Mouse (Mus musculus) T-cell, adult 2 months (primary cell): ENCODE data around the gene Fsip1.

Experiments
- DNase-seq: peaks from one replicate; pipeline ENCODE4 v3.0.0; 2022; ENCODE audit warnings: low spot score

The Fsip1 gene

DNA sequence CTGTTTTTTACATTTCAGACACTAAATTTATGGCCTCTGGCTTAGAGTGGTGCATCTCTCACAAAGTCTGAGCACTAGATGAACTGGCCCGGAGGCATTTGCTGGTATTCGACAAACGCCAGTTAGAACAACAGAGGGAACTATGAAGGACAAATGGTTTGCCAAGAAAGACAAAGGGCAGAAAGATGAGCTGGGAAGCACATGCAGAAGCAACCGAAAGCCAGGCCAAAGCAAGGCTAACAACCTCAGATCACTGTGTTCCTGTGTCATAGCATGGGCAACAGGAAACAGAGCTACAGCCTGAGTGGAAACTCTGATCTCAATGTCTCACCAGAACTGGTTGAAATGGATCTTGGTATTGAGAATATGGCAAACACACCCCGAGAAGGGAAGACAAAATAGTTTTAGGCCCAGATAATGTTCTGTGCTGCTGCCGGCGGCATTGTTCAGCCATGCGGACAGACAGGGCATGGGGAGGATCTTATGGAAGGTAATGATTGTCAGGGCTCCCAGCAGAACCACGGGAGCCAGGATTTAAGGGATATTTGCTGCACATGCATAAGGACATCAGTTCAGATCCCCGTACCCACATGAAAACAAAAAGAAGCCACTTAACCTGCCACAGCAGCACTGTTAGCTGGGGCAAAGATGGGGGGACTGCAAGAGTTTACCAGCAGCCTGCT is 169.6 kb downstream of the Fsip1 start:
- no peak for DNase-seq

DNA sequence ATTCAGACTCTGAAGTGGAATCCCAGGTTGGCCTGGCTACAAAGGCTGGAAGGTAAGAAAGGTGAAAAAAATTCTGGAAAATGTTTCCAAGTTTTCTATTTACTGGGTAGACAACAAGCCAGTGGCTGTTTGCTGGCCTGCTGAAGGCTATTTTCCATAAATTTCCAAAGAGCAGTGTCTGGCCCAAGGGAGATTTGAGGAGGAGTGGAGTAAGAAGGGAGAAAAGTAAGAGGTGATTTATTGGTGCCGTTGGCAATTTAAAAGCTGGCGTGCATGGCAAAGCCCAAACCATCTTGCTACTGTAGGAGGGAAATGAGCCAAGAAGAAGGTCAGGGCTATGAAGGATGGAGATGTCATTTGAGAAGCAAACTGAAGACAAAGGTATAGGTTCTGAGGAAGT is 171.1 kb downstream of the Fsip1 start:
- DNase-seq = no peak

DNA sequence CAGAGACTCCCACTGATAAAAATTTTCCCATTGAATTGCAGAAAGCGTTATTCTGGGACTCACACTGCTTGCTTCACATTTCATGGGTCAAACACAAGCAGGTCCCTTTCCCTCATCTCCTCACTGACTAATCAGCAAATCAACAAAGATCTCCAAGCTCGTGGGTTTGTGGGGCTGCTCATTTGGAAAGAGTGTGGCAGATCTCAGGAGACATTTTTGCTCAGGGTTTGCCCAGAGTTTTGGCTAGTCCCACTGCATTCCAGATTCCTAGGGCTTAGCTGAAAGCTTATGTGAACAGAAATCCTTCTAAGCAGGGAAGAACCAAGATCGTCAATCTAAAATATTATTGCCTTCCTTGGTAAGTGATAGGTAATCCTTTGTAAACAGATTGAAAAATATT is 172.1 kb downstream of the Fsip1 start:
- DNase-seq = no peak

DNA sequence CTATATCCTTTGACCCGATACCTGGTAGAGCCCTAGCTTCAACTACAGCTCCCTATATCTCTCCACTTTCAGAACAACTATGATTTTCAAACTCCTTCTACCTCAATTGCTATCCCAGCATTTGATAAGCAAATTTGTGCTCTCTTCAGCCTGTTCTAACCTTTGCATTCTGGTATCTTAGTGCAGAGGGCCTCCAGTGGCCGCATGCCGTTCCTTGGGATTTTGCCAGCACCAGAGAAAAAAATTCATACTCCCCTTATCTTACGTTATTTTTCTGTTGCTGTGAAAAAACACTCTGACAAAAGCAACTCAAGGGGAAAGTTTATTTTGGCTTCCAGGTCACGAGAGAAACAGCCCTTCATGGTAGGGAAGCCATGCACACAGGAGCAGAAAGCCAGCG is 173.1 kb downstream of the Fsip1 start:
- DNase-seq = no peak

DNA sequence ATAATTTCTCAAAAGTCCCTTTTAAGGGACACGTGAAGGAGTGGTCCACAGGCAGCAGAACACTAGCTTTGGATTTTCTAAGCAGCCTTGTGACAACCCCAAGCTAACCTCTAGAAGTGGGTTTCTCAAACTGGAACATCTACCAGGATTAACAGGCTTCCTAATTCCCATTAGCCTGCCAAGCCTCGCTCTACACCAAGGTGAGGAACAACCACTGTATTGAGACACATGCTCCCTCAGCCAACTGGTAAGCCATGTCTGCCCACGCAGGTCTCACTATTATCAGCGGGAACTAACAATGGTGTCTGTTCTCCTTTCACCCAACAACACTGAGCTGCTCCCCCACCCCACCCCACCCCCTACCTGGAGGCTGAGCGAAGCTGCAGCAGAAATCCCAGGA is 175.2 kb downstream of the Fsip1 start:
- no peak for DNase-seq
